Mouse (Mus musculus): Measurements from ENCODE around the gene Unc45a. TPM values are rescaled to one million over a fixed set of nuclear protein-coding genes. Genes with fewer than 3 reads are reported as not detected.
A peak's percentile ranks its signal among the peaks of the same experiment; 100 is the strongest.

Gene Unc45a
- polyA plus RNA-seq, 1 experiment = 102 TPM

DNA sequence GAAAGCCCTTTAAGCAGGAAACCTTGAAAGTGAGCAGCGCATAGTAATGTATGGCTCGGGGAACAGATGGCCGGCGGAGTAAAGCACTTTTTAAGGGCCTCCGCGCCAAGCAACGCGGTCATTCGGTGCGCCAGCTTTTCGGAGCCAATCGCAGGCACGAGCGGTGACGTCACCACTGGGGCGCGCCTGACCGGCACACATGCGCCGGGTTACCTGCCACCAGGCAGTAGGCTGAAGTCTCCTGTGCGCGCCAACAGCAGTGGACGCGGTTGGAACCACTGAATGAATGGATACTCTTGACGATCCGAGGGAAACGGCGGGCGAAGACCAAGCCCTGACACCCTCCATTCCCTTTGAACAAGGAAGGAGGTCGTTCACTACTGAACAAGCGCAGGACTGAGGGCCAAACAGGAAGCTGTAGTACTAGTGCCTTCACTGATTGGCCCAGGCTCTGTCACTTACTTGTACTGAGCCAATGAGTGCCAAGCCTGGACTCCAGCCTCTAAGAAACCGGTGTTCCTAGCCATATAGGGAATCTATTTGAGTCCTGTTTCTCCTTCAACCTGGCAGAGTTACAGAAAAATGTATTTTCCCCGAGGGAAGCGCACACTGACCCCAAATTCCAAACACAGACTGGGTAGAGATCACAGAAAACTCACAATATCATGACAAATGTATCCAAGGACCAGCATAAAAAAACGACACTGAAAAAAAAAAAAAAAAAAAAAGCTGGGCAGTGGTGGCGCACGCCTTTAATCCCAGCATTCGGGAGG, 16.6 kb downstream of the Unc45a start, which contains the start of gene Rccd1:
TSS of gene Rccd1 (minus strand) at position 412 of the 773 bp plus-strand sequence.
- Histone ChIP-seq H3K4me3 (replicated peaks; ENCODE audit: extremely low read depth, low read depth, low read length) (peak within 1 kb of the TSS; percentile 80), H3K4me1 (ENCODE audit: control insufficient read depth, insufficient read depth, low read length) (peaks cover 3% of the 10 kb centered on the region; the same call in 1 of the 2 replicates)
- under 1% methylated on average over 38 of the region's 38 CpGs for WGBS
- peak; percentile 96 for DNase-seq
- TF ChIP-seq CTCF (IDR thresholded peaks at IDR 0.05; ENCODE audit: insufficient read depth, low read length) (no peak), POLR2A (IDR thresholded peaks at IDR 0.05; ENCODE audit: borderline replicate concordance, extremely low read depth, low read depth, low read length) (peak; percentile 85; the same call in 1 of the 2 replicates)

DNA sequence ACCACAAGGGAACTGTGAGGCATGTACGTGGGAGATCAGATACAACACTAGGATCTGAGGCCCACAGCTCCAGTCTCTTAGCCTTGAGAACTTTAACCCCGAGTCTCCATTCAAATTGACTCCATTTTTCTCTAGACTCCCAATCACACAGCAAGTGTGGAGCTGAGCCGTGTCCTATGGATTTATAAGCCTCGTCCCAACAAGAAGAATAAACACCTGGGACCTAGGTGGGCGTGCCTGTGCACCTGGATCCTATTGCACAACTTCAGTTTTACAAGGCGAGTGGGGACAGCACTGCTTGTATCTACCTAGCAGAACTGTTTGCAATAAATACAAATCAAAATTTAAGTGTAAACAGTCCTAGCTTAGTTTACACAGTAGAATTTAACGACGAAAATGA, 17.5 kb downstream of the Unc45a start:
- H3K4me1 ChIP-seq (ENCODE audit: control insufficient read depth, insufficient read depth, low read length) = peaks cover 3% of the 10 kb centered on the region; the same call in 1 of the 2 replicates
- H3K4me3 ChIP-seq (replicated peaks; ENCODE audit: extremely low read depth, low read depth, low read length) = peak overlapping the region; percentile 80
- WGBS = 20% methylated on average over 8 of the region's 8 CpGs
- TF ChIP-seq POLR2A (IDR thresholded peaks at IDR 0.05; ENCODE audit: borderline replicate concordance, extremely low read depth, low read depth, low read length) (no peak), CTCF (IDR thresholded peaks at IDR 0.05; ENCODE audit: insufficient read depth, low read length) (no peak)
- no peak for DNase-seq

DNA sequence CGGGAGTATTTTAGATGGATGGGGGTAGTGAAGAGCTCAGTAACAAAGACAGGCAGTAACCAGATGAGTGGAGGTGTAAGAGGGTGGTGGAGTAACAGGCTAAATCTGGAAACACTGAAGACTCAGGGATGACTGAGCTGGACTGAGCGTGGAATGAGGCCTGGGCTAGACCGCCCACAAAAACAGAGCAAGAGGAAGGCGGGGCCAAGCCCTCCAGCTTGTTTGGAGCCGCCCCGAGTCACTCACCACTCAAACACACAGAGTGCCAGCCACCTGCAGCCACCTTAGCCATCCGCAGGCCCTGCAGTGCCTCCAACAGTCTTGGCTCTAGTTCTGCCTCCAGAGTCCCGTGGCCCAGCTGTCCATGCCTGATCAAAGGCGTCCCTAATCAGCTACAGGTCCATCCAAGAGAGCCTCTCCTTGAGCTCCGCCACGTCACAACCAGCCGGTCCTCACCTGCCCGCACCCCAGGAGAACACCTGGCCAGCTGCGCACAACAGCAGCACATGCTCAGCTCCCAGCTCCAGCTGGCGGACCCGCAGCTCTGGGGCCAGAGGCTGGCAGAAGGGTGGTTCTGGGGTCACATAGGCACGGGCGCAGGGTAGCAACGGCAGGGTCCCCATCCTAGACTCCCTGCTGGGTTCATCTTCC, 20.8 kb downstream of the Unc45a start:
- Histone ChIP-seq H3K4me3 (replicated peaks; ENCODE audit: extremely low read depth, low read depth, low read length) (no peak overlapping the region), H3K4me1 (ENCODE audit: control insufficient read depth, insufficient read depth, low read length) (peaks cover 3% of the 10 kb centered on the region; the same call in 1 of the 2 replicates)
- no peak for DNase-seq
- 85% methylated on average over 19 of the region's 19 CpGs for WGBS
- no peak for TF ChIP-seq CTCF (IDR thresholded peaks at IDR 0.05; ENCODE audit: insufficient read depth, low read length)
- TF ChIP-seq POLR2A (IDR thresholded peaks at IDR 0.05; ENCODE audit: borderline replicate concordance, extremely low read depth, low read depth, low read length) = no peak

DNA sequence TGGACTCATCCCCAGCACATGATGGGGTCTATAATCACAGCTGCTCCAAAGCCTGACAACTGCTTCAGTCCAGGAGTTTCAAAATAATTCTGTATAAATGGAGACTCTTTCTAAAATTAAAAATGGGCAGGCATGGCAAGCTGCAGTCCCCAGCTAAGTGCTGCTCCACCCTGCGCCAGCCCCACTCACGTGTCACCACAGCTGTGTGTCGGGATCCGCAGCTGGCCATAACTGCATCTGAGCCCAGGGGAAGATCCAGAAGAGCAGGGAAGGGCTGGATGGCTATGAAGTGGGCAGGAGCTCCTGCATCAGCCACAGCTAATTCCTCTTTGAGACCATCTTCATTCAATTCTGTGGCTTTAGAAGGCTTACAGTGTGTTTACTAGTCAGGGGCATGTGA, 22.1 kb downstream of the Unc45a start:
- DNase-seq = no peak
- Histone ChIP-seq H3K4me3 (replicated peaks; ENCODE audit: extremely low read depth, low read depth, low read length) (no peak overlapping the region), H3K4me1 (ENCODE audit: control insufficient read depth, insufficient read depth, low read length) (peaks cover 3% of the 10 kb centered on the region; the same call in 1 of the 2 replicates)
- TF ChIP-seq CTCF (IDR thresholded peaks at IDR 0.05; ENCODE audit: insufficient read depth, low read length) (no peak), POLR2A (IDR thresholded peaks at IDR 0.05; ENCODE audit: borderline replicate concordance, extremely low read depth, low read depth, low read length) (no peak)
- 87% methylated on average over 4 of the region's 4 CpGs for WGBS

DNA sequence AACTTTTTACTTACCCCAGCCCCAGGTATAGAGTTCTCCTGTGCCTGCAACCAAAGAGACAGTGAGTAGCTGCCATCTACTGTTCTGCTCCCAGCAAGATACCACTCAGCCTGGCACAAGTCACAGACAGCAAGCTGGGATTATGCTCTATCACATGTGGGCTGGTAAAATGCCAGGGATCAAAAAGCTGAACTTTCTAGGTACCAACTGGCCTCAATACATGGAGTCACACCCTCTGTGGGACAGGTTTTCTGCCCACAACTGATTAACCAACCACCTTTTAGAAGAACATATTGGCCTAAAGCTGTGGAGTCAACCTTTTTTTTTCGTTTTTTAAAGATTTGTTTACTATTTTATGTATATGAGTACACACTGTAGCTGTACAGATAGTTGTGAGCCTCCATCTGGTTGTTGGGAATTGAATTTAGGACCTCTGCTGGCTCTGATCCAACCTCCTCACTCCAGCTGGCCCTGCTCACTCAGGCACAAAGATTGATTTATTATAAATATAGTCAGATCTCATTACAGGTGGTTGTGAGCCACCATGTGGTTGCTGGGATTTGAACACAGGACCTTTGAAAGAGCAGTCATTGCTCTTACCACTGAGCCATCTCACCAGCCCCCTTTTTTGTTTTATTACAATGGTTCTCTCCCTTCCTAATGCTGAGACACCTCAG, 23.2 kb downstream of the Unc45a start:
- no peak for DNase-seq
- no peak for TF ChIP-seq POLR2A (IDR thresholded peaks at IDR 0.05; ENCODE audit: borderline replicate concordance, extremely low read depth, low read depth, low read length)
- Histone ChIP-seq H3K4me3 (replicated peaks; ENCODE audit: extremely low read depth, low read depth, low read length) (no peak overlapping the region), H3K4me1 (ENCODE audit: control insufficient read depth, insufficient read depth, low read length) (no peaks in the 10 kb centered on the region)
- 60% methylated on average over 1 of the region's 1 CpGs for WGBS

DNA sequence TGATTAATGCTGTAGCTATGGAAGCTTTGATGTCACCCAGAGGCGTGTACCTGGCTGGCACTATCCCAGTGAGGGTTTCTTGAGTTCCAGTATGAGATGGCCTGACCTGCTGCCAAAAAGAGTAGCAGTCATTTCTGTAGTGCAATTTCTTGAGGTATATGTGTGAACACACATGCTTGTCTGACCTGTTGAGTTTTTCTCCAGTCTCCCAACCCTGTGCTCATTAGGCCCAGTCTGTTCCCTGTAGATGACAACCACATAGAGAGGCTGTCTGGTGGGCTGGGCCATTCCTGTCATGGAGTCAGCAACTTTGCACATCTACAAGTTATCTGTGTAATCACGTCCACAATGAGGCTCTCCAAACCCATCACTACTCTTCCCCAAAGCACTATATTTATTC, 25.1 kb downstream of the Unc45a start:
- no peak for DNase-seq
- TF ChIP-seq POLR2A (IDR thresholded peaks at IDR 0.05; ENCODE audit: borderline replicate concordance, extremely low read depth, low read depth, low read length) (no peak), CTCF (IDR thresholded peaks at IDR 0.05; ENCODE audit: insufficient read depth, low read length) (no peak)
- Histone ChIP-seq H3K4me3 (replicated peaks; ENCODE audit: extremely low read depth, low read depth, low read length) (no peak overlapping the region), H3K4me1 (ENCODE audit: control insufficient read depth, insufficient read depth, low read length) (no peaks in the 10 kb centered on the region)
- 85% methylated on average over 2 of the region's 2 CpGs for WGBS

DNA sequence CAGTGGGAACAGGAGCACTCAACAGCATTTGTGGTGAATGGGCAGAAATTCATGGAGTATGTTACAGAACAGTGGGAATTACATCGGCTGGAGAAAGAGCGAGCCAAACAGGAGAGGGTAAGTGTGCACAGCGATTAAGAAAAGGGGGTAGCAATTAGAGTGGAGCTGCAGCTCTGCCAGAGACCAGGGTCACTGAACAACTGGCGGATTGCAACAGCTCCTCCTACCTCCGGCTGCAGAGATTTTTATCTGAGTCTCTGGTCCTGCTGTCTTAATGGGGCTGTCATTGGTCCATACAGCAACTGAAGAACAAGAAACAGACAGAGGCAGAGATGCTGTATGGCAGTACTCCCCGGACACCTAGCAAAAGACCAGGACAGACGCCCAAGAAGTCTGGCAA, 30.0 kb downstream of the Unc45a start:
- Histone ChIP-seq H3K4me1 (ENCODE audit: control insufficient read depth, insufficient read depth, low read length) (no peaks in the 10 kb centered on the region), H3K4me3 (replicated peaks; ENCODE audit: extremely low read depth, low read depth, low read length) (peak overlapping the region; percentile 9)
- 70% methylated on average over 7 of the region's 7 CpGs for WGBS
- peak; percentile 22 for DNase-seq
- TF ChIP-seq POLR2A (IDR thresholded peaks at IDR 0.05; ENCODE audit: borderline replicate concordance, extremely low read depth, low read depth, low read length) = no peak
- TF ChIP-seq CTCF (IDR thresholded peaks at IDR 0.05; ENCODE audit: insufficient read depth, low read length) = no peak

DNA sequence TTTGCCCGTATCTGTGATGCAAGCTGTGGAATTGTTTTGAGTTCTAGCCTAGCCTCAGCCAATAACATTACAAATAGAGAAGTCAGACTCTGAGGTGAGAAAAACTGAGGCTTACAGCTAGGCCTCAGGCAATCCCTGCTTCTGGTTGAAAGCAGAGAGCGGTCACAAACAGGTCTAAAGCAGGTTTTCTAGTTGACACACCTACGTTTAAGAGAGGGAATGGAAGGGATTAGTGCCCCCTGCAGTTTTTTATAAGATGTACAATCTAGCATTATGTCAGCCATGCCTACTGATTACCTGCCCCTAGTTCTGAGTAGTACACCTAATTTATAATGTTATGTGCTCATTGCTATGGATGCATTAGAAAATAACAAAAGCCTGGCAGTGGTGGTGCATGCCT, 33.0 kb downstream of the Unc45a start:
- no peak for DNase-seq
- WGBS = 71% methylated on average over 3 of the region's 3 CpGs
- H3K4me1 ChIP-seq (ENCODE audit: control insufficient read depth, insufficient read depth, low read length) = no peaks in the 10 kb centered on the region
- TF ChIP-seq POLR2A (IDR thresholded peaks at IDR 0.05; ENCODE audit: borderline replicate concordance, extremely low read depth, low read depth, low read length) (no peak), CTCF (IDR thresholded peaks at IDR 0.05; ENCODE audit: insufficient read depth, low read length) (no peak)
- no peak overlapping the region for H3K4me3 ChIP-seq (replicated peaks; ENCODE audit: extremely low read depth, low read depth, low read length)

DNA sequence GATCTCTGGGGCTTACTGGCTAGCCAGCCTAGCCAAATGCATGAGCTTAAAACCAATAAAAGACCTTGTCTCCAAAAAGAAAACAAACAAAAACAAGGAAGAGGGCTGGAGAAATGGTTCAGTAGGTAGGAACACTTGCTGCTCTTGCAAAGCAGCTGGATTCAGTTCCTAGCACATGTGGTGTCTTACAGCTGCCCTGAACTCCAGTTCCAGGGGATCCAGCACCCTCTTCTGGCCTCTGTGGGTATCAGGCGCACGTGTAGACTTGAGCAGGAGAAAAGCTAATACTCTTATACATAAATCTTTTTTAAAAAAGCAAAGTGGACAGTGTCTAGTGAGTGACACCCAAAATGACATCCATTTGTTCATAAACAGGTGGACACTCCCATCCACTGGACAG, 39.3 kb downstream of the Unc45a start:
- no peaks in the 10 kb centered on the region for H3K4me1 ChIP-seq (ENCODE audit: control insufficient read depth, insufficient read depth, low read length)
- H3K4me3 ChIP-seq (replicated peaks; ENCODE audit: extremely low read depth, low read depth, low read length) = no peak overlapping the region
- WGBS = 88% methylated on average over 2 of the region's 2 CpGs
- TF ChIP-seq CTCF (IDR thresholded peaks at IDR 0.05; ENCODE audit: insufficient read depth, low read length) (peak; percentile 23; the same call in 1 of the 2 replicates), POLR2A (IDR thresholded peaks at IDR 0.05; ENCODE audit: borderline replicate concordance, extremely low read depth, low read depth, low read length) (no peak)
- no peak for DNase-seq
